Mouse (Mus musculus) midbrain, embryonic 12.5 days (tissue): ENCODE measurements around the gene Tubb5. TPM values are rescaled to one million over a fixed set of nuclear protein-coding genes. Genes with fewer than 3 reads are reported as not detected.
A peak's percentile ranks its signal among the peaks of the same experiment; 100 is the strongest.

ENCODE experiments used
- ATAC-seq: fragments of 200-750 bp; cut with Nextera tagmentation; 2 replicates; pipeline ENCODE4 v1.8.0; 2017; ENCODE audit warnings: low read depth, moderate TSS enrichment, moderate library complexity; ENCODE audit not compliant: low FRiP score
- H3K27ac ChIP-seq: fragments of 300-500 bp; sonication (generic); replicated peaks from 2 replicates; pipeline ENCODE4 v1.5.1; 2016; ENCODE audit warnings: mild to moderate bottlenecking
- H3K27me3 ChIP-seq: fragments of 300-500 bp; sonication (generic); 2 replicates; pipeline ENCODE4 v1.6.1; 2016; ENCODE audit warnings: mild to moderate bottlenecking
- H3K36me3 ChIP-seq: fragments of 300-500 bp; sonication (generic); 2 replicates; pipeline ENCODE4 v1.6.1; 2016
- H3K4me1 ChIP-seq: fragments of 300-500 bp; sonication (generic); 2 replicates; pipeline ENCODE4 v1.6.1; 2016
- H3K4me2 ChIP-seq: fragments of 300-500 bp; sonication (generic); replicated peaks from 2 replicates; pipeline ENCODE4 v1.6.1; 2016; ENCODE audit warnings: mild to moderate bottlenecking, moderate library complexity
- H3K4me3 ChIP-seq: fragments of 300-500 bp; sonication (generic); 2 replicates; pipeline ENCODE4 v1.5.1; 2016; ENCODE audit warnings: mild to moderate bottlenecking
- H3K9ac ChIP-seq: fragments of 300-500 bp; sonication (generic); replicated peaks from 2 replicates; pipeline ENCODE4 v1.6.1; 2016; ENCODE audit warnings: mild to moderate bottlenecking, moderate library complexity
- H3K9me3 ChIP-seq: fragments of 300-500 bp; sonication (generic); 2 replicates; pipeline ENCODE4 v1.6.1; 2016; ENCODE audit warnings: mild to moderate bottlenecking
- WGBS: fragments of 180-500 bp; shearing (Covaris S2); methylation state at CpG from one replicate; pipeline ENCODE4 v1.1.7; 2016; 5-methylcytosine and 5-hydroxymethylcytosine counted together
- polyA plus RNA-seq: library from polyadenylated mRNA; unstranded; fragments of >200 nt; fragmentation: Nextera tagmentation; extraction: Ambion mirVana; gene quantifications from 2 replicates; pipeline ENCODE4 v1.2.1, GENCODE M21; 2016

The Tubb5 gene
- polyA plus RNA-seq, 1 experiment from 2014 or later: 1,561 TPM

- peak within 1 kb of the TSS; percentile 69 for H3K9ac ChIP-seq
- ATAC-seq: no peak
- peaks cover 32% of the 10 kb centered on the region for H3K4me1 ChIP-seq
- under 1% methylated on average over 62 of the region's 62 CpGs for WGBS
- H3K27ac ChIP-seq: no peak within 1 kb of the TSS; the same call in 1 of the 2 replicates
- H3K4me3 ChIP-seq: peak within 1 kb of the TSS; percentile 72
- peaks cover 33% of the 10 kb centered on the region for H3K27me3 ChIP-seq
- peaks cover 19% of the 10 kb centered on the region for H3K36me3 ChIP-seq
- peak within 1 kb of the TSS; percentile 87 for H3K4me2 ChIP-seq
- no peaks in the 10 kb centered on the region for H3K9me3 ChIP-seq
These were observed 16.4 kb downstream of the Tubb5 start, which contains the start of gene Ier3 for GRCm38 (mm10) chr17:35821439-35822430. Gene Ier3, plus strand, starts transcription at chr17:35821684.

DNA sequence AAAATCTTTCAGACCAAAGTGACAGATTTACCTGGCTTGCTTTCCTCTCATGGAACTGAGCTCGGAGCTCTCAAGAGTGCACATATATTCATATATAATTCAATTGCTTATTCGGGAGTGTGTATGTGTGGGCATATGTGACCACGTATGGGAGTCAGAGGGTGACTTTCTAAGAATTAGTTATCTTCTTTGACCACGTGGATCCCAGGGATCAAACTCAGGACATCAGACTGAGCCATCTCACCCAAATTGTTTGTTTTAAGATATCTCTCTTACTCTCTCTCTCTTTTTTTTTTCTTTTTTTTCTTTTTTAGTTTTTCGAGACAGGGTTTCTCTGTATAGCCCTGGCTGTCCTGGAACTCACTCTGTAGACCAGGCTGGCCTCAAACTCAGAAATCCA lies 18.0 kb downstream of the Tubb5 start:
- Histone ChIP-seq H3K4me3 (no peak overlapping the region), H3K4me1 (peaks cover 37% of the 10 kb centered on the region), H3K9me3 (no peaks in the 10 kb centered on the region), H3K27ac (no peak overlapping the region), H3K27me3 (peaks cover 33% of the 10 kb centered on the region), H3K36me3 (peaks cover 4% of the 10 kb centered on the region; the same call in 1 of the 2 replicates), H3K9ac (no peak overlapping the region), H3K4me2 (no peak overlapping the region)
- ATAC-seq: no peak
- 86% methylated on average over 5 of the region's 5 CpGs for WGBS

GRCm38 (mm10) chr17:35817226-35817625 lies 20.9 kb downstream of the Tubb5 start:
- H3K27ac ChIP-seq: no peak overlapping the region
- H3K27me3 ChIP-seq: peaks cover 32% of the 10 kb centered on the region
- H3K9ac ChIP-seq: no peak overlapping the region
- WGBS: 49% methylated on average over 10 of the region's 10 CpGs
- H3K4me1 ChIP-seq: peaks cover 18% of the 10 kb centered on the region
- no peak overlapping the region for H3K4me3 ChIP-seq
- no peak overlapping the region for H3K4me2 ChIP-seq
- no peaks in the 10 kb centered on the region for H3K9me3 ChIP-seq
- ATAC-seq: no peak
- H3K36me3 ChIP-seq: no peaks in the 10 kb centered on the region

GRCm38 (mm10) chr17:35816686-35817085 lies 21.4 kb downstream of the Tubb5 start:
- no peaks in the 10 kb centered on the region for H3K9me3 ChIP-seq
- 44% methylated on average over 9 of the region's 14 CpGs for WGBS
- H3K27me3 ChIP-seq: peaks cover 27% of the 10 kb centered on the region
- no peak for ATAC-seq
- no peak overlapping the region for H3K9ac ChIP-seq
- no peak overlapping the region for H3K4me2 ChIP-seq
- H3K4me3 ChIP-seq: no peak overlapping the region
- H3K4me1 ChIP-seq: peaks cover 13% of the 10 kb centered on the region
- H3K36me3 ChIP-seq: no peaks in the 10 kb centered on the region
- no peak overlapping the region for H3K27ac ChIP-seq

- Histone ChIP-seq H3K4me3 (no peak overlapping the region), H3K4me1 (peaks cover 5% of the 10 kb centered on the region; the same call in 1 of the 2 replicates), H3K27me3 (peaks cover 18% of the 10 kb centered on the region), H3K4me2 (no peak overlapping the region), H3K36me3 (no peaks in the 10 kb centered on the region), H3K9ac (no peak overlapping the region), H3K27ac (no peak overlapping the region), H3K9me3 (no peaks in the 10 kb centered on the region)
- 73% methylated on average over 7 of the region's 7 CpGs for WGBS
- ATAC-seq: no peak
These were observed 22.3 kb downstream of the Tubb5 start for GRCm38 (mm10) chr17:35815836-35816235.

GRCm38 (mm10) chr17:35814678-35815077 lies 23.4 kb downstream of the Tubb5 start:
- Histone ChIP-seq H3K27ac (no peak overlapping the region), H3K4me1 (peaks cover 5% of the 10 kb centered on the region; the same call in 1 of the 2 replicates), H3K27me3 (peaks cover 8% of the 10 kb centered on the region), H3K4me2 (no peak overlapping the region), H3K4me3 (no peak overlapping the region), H3K36me3 (no peaks in the 10 kb centered on the region), H3K9me3 (no peaks in the 10 kb centered on the region), H3K9ac (no peak overlapping the region)
- WGBS: 73% methylated on average over 6 of the region's 6 CpGs
- no peak for ATAC-seq

- no peak overlapping the region for H3K4me2 ChIP-seq
- H3K4me3 ChIP-seq: no peak overlapping the region
- H3K27me3 ChIP-seq: no peaks in the 10 kb centered on the region
- H3K9me3 ChIP-seq: no peaks in the 10 kb centered on the region
- H3K36me3 ChIP-seq: no peaks in the 10 kb centered on the region
- WGBS: 83% methylated on average over 7 of the region's 7 CpGs
- H3K9ac ChIP-seq: no peak overlapping the region
- peaks cover 5% of the 10 kb centered on the region; the same call in 1 of the 2 replicates for H3K4me1 ChIP-seq
- H3K27ac ChIP-seq: no peak overlapping the region
- no peak for ATAC-seq
These were observed 24.5 kb downstream of the Tubb5 start for GRCm38 (mm10) chr17:35813653-35814052.

DNA sequence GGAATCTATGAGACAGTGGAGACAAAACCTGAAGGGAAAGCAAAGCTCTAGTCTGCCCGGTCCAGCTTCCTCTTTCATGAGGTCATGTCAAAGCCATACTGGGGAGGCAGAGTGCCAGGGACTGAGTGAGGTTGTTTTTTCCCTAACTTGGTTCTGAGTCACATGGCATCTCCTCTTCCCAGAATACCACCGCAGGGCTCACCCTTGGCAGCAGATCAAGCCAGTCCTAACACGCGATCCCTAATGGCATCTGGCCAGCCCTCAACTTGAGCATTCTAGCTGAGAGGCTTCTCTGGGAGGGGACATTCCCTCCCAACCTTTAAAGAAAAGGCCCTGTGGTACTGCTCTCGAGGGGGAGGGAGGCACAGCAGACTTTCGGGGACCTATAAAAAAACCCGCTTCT lies 24.9 kb downstream of the Tubb5 start:
- 80% methylated on average over 7 of the region's 7 CpGs for WGBS
- Histone ChIP-seq H3K27ac (no peak overlapping the region), H3K4me1 (peaks cover 5% of the 10 kb centered on the region; the same call in 1 of the 2 replicates), H3K4me3 (no peak overlapping the region), H3K9ac (no peak overlapping the region), H3K36me3 (no peaks in the 10 kb centered on the region), H3K4me2 (no peak overlapping the region), H3K9me3 (no peaks in the 10 kb centered on the region), H3K27me3 (no peaks in the 10 kb centered on the region)
- no peak for ATAC-seq

DNA sequence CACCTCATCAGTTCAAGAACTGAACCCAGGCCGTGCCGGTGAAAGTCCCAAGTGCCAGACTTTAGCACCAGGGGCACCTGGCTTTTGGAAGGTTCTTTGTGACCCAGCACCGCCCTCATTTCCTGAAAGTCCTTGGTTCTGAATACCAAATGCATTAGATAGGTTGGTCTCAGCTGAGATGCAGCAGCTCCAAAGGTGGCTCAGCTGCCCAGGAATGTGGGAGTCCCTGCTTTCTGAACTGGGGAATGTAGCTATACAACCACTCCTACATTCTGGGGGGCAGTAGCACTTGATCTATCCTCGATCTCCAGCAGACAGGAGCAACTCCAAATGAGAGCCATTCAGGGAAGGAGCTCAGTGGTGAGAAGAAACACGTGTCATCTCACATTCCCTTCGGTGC lies 25.4 kb downstream of the Tubb5 start:
- no peaks in the 10 kb centered on the region for H3K9me3 ChIP-seq
- no peak overlapping the region for H3K4me3 ChIP-seq
- no peak overlapping the region for H3K4me2 ChIP-seq
- peaks cover 5% of the 10 kb centered on the region; the same call in 1 of the 2 replicates for H3K4me1 ChIP-seq
- H3K9ac ChIP-seq: no peak overlapping the region
- WGBS: 78% methylated on average over 6 of the region's 6 CpGs
- no peaks in the 10 kb centered on the region for H3K36me3 ChIP-seq
- H3K27ac ChIP-seq: no peak overlapping the region
- no peak for ATAC-seq
- H3K27me3 ChIP-seq: no peaks in the 10 kb centered on the region

DNA sequence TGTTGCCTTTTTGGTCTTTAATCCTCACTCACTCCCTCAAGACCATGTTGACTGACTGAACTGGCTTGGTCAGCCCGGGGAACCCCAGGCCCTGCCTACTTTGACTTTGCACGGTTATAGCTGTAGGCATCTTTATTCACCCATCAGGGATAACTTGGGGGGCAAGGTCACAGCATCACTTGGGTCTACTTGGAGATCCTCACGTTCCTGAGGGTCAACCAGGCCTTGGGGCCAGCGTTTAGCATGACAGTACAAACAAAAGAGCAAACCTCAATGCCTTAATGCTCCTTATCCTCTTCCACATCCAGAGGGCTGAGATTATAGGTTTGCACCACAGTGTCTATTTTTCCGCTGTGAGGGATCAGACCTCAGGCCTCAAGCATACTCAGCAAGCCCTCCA lies 25.8 kb downstream of the Tubb5 start:
- Histone ChIP-seq H3K9me3 (no peaks in the 10 kb centered on the region), H3K4me1 (peaks cover 5% of the 10 kb centered on the region; the same call in 1 of the 2 replicates), H3K4me3 (no peak overlapping the region), H3K4me2 (no peak overlapping the region), H3K36me3 (no peaks in the 10 kb centered on the region), H3K9ac (no peak overlapping the region), H3K27me3 (no peaks in the 10 kb centered on the region), H3K27ac (no peak overlapping the region)
- ATAC-seq: no peak
- 74% methylated on average over 5 of the region's 5 CpGs for WGBS

DNA sequence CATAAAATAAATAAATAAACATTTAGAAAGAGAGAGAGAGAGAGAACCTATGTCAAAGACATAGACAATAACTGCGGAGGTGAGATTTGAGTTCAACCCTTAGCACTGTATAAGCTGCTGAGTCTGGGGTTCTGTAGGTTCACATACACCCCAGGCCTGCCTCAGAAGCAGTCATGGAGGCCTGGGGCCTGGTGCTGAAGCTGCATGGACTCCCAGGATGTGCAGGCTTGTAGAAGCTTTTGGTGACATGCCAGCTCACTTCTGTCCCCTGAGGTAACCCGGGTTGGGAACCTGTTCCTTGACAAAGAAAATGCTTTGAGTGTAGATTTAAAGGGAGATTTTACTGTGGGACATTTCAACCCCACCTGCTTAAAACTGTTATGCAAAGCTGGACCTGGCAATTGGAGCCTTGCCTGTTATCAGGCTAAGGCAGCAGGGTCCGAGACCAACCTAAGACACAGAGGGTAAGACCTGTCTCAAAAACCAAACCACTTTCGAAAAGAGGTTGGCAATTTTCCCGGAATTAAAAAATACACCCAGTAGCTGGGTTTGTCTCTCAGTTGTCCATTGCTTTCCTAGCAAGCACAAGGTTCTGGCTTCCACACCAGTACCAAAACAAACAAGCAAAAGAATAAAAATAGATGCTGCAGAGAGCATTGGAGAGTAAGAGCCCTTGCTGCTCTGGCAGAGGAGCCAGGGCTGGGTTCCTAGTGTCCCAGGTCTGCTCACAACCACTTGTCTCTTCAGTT lies 27.0 kb downstream of the Tubb5 start:
- no peak overlapping the region for H3K4me3 ChIP-seq
- 88% methylated on average over 5 of the region's 5 CpGs for WGBS
- H3K36me3 ChIP-seq: no peaks in the 10 kb centered on the region
- H3K27ac ChIP-seq: no peak overlapping the region
- H3K27me3 ChIP-seq: no peaks in the 10 kb centered on the region
- ATAC-seq: no peak
- no peaks in the 10 kb centered on the region for H3K9me3 ChIP-seq
- H3K4me2 ChIP-seq: no peak overlapping the region
- H3K4me1 ChIP-seq: 0 out of 2 replicates have a peak, but pooled peaks cover 2% of the 10 kb centered on the region
- no peak overlapping the region for H3K9ac ChIP-seq

- WGBS: 85% methylated on average over 11 of the region's 11 CpGs
- Histone ChIP-seq H3K4me3 (no peak overlapping the region), H3K27me3 (no peaks in the 10 kb centered on the region), H3K36me3 (no peaks in the 10 kb centered on the region), H3K4me2 (no peak overlapping the region), H3K4me1 (no peaks in the 10 kb centered on the region), H3K27ac (no peak overlapping the region), H3K9me3 (no peaks in the 10 kb centered on the region), H3K9ac (no peak overlapping the region)
- no peak for ATAC-seq
These were observed 28.7 kb downstream of the Tubb5 start for GRCm38 (mm10) chr17:35809395-35809794.
